Comparison of ENCODE assay signal across 18 mouse cellular contexts in the genomic region with DNA sequence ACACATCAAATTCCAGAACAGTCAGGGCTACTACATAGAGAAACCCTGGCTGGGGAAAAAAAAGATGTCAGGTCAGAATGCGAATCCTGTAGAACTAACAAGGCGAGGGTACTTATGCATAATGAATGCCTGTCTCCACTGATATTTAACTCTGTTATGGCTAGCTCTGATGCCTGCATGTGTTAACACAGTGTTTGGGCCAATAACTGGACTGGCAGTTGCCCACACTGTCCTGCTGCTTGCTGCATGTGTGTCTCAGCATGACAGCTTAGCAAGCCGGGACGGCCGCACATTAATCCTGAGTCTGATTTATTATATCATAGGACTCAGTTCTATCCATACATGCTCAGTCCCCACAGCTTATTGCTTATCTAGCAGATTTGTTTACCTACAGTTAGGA. TPM values are rescaled to one million over a fixed set of nuclear protein-coding genes. Genes with fewer than 3 reads are reported as not detected.
"Had no signal": no experiment of that assay in that cellular context is flagged by ENCODE, and none has a peak within 500 bp of the region (broad histone marks: within the 10 kb centered on the region; RNA-seq: fewer than 3 reads in every experiment).

No protein-coding gene starts in this region.

- H3K27me3 ChIP-seq: lung, embryonic 15.5 days; midbrain, embryonic 13.5 days; midbrain, embryonic 15.5 days; neural tube, embryonic 12.5 days; stomach, embryonic 15.5 days had no signal

- H3K27ac ChIP-seq: lung, embryonic 15.5 days; macrophage; midbrain, embryonic 13.5 days; midbrain, embryonic 15.5 days; neural tube, embryonic 12.5 days; stomach, embryonic 15.5 days; stomach, postnatal 0 days had no signal

- H3K4me3 ChIP-seq: lung, embryonic 15.5 days; megakaryocyte, embryonic 14.5 days; midbrain, embryonic 13.5 days; midbrain, embryonic 15.5 days; neural tube, embryonic 12.5 days; stomach, embryonic 15.5 days had no signal

- DNase-seq: lung, adult 2 months; lung, postnatal 14 days; lung, postnatal 36 days; right cerebral cortex, postnatal 14 days; thymus, adult 2 months; thymus, postnatal 25 days; thymus, postnatal 4 days had no signal

- H3K4me1 ChIP-seq: midbrain, embryonic 15.5 days; neural tube, embryonic 12.5 days; stomach, embryonic 15.5 days had no signal

RNA-seq across cellular contexts. Expression of a gene that starts 1.3 kb away (rescaled TPM):
- total RNA-seq: midbrain, postnatal 0 days had no signal
- polyA plus RNA-seq: midbrain, embryonic 11.5 days; midbrain, embryonic 15.5 days; midbrain, postnatal 0 days; neural tube, embryonic 12.5 days; neural tube, embryonic 14.5 days had no signal
